Mouse (Mus musculus): ENCODE data around the gene Sympk. TPM values are rescaled to one million over a fixed set of nuclear protein-coding genes. Genes with fewer than 3 reads are reported as not detected.

The Sympk gene
- polyA plus RNA-seq, 1 experiment from 2014 or later: 10.4 TPM

DNA sequence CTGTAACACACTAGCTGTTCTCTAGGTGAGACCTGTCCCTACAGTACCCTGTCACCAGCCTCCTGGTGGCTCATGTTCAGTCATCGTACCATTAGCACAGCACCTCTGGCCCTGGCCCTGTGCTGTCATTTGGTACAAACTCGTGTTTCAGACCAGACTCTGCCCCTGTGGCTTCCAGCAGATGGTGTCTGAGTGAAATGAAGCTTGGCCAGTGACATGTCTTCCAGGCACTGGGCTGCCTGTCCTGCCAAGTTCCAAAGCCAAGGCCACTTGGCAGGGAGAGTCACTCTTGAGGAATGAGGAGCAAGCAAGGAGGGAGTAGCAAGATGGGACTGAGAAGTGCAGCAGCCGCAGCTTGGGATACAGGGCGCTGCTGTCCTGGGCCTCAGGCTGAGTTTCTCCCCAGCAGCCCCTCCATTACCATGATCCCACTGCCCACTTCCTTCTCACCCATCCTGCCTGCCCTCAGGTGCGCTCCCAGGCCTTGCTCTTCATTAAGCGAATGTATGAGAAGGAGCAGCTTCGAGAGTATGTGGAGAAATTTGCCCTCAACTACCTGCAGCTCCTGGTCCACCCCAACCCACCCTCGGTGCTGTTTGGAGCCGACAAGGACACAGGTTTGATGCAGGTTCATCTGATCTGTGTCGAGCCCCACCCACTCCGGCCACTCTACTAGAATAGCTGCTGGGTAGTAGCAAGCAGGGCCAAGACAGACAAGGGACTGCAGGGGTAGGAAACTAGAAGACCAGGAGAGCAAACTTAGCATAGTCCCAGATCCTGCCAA, 22.3 kb downstream of the Sympk start:
- no peak for ATAC-seq
- Histone ChIP-seq H3K27me3 (replicated peaks; ENCODE audit: insufficient read depth, low read length) (no peaks in the 10 kb centered on the region), H3K4me3 (ENCODE audit: low read depth, low read length) (no peak overlapping the region), H3K4me1 (ENCODE audit: insufficient read depth, low read depth, low read length) (no peaks in the 10 kb centered on the region), H3K9me3 (ENCODE audit: low read length) (no peaks in the 10 kb centered on the region), H3K27ac (ENCODE audit: low read length) (no peak overlapping the region), H3K4me2 (replicated peaks; ENCODE audit: low read depth, low read length) (no peak overlapping the region), H3K36me3 (ENCODE audit: insufficient read depth, low read length) (peaks cover 58% of the 10 kb centered on the region), H3K9ac (replicated peaks; ENCODE audit: low read depth) (no peak overlapping the region)
- TF ChIP-seq EP300 (IDR thresholded peaks at IDR 0.05): no peak
- no peak for TF ChIP-seq CTCF (IDR thresholded peaks at IDR 0.05)
- WGBS: 89% methylated on average over 11 of the region's 11 CpGs
- no peak for DNase-seq (ENCODE audit: low spot score)

DNA sequence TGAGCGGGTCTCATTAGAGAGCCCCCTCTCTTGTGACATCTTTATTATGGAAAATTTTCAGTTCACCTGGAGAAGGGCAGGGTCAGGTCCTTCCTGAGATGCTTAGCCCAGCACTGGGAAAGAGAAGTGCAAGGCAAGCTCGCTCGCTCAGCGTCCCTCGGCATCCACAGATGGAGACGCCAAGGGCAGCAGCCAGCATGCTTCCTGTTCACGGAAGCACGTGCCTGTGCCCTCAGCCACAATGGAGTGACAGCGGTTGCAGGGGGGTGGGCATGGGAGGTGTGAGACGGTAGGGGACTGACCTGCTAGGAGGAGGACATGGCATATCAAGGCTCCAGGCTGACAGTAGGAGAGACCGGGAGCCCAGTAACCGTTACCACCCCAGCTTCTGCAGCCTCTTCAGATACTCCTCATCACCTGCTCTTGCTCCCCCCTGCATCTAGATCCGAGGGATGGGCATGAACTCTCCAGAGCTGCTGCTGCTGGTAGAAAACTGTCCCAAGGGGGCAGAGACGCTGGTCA, 23.9 kb downstream of the Sympk start:
- DNase-seq (ENCODE audit: low spot score) (no peak), ATAC-seq (no peak)
- peaks cover 50% of the 10 kb centered on the region for H3K36me3 ChIP-seq (ENCODE audit: insufficient read depth, low read length)

GRCm38 (mm10) chr7:19049252-19049651, 25.1 kb downstream of the Sympk start:
- no peaks in the 10 kb centered on the region for H3K4me1 ChIP-seq (ENCODE audit: insufficient read depth, low read depth, low read length)
- TF ChIP-seq CTCF (IDR thresholded peaks at IDR 0.05) (no peak), EP300 (IDR thresholded peaks at IDR 0.05) (no peak)
- ATAC-seq (no peak), DNase-seq (ENCODE audit: low spot score) (no peak)
- H3K4me2 ChIP-seq (replicated peaks; ENCODE audit: low read depth, low read length): no peak overlapping the region
- no peak overlapping the region for H3K9ac ChIP-seq (replicated peaks; ENCODE audit: low read depth)
- H3K9me3 ChIP-seq (ENCODE audit: low read length): no peaks in the 10 kb centered on the region
- no peaks in the 10 kb centered on the region for H3K27me3 ChIP-seq (replicated peaks; ENCODE audit: insufficient read depth, low read length)
- H3K36me3 ChIP-seq (ENCODE audit: insufficient read depth, low read length): peaks cover 43% of the 10 kb centered on the region
- 94% methylated on average over 5 of the region's 5 CpGs for WGBS
- H3K4me3 ChIP-seq (ENCODE audit: low read depth, low read length): no peak overlapping the region
- no peak overlapping the region for H3K27ac ChIP-seq (ENCODE audit: low read length)

More for the DNA sequence above, 23.9 kb downstream of the Sympk start:
- Histone ChIP-seq H3K27ac (ENCODE audit: low read length) (no peak overlapping the region), H3K4me3 (ENCODE audit: low read depth, low read length) (no peak overlapping the region), H3K4me1 (ENCODE audit: insufficient read depth, low read depth, low read length) (no peaks in the 10 kb centered on the region), H3K4me2 (replicated peaks; ENCODE audit: low read depth, low read length) (no peak overlapping the region), H3K27me3 (replicated peaks; ENCODE audit: insufficient read depth, low read length) (no peaks in the 10 kb centered on the region), H3K9ac (replicated peaks; ENCODE audit: low read depth) (no peak overlapping the region), H3K9me3 (ENCODE audit: low read length) (no peaks in the 10 kb centered on the region)
- 75% methylated on average over 14 of the region's 14 CpGs for WGBS
- TF ChIP-seq EP300 (IDR thresholded peaks at IDR 0.05) (no peak), CTCF (IDR thresholded peaks at IDR 0.05) (no peak)

DNA sequence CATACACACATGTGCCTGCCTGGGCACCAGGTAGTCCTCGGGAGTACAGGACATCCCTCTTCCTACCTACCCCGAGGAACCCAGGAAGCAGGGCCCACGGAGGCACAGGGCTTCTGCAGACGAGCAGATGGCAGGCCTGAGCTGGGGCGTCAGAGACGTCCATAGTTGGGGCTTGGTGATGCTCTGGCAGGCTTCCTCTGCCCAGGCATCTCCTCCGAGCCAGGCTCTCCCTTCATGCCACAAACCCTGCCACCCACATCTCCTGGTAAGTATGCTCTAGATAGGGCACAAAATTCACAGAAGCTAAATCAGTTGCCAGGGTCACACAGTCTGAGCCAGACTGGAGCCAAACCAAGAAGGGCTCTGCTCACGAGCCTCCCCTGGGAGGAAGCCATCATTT, 26.0 kb downstream of the Sympk start:
- Histone ChIP-seq H3K9ac (replicated peaks; ENCODE audit: low read depth) (no peak overlapping the region), H3K4me3 (ENCODE audit: low read depth, low read length) (no peak overlapping the region), H3K4me1 (ENCODE audit: insufficient read depth, low read depth, low read length) (no peaks in the 10 kb centered on the region), H3K27ac (ENCODE audit: low read length) (no peak overlapping the region), H3K4me2 (replicated peaks; ENCODE audit: low read depth, low read length) (no peak overlapping the region), H3K27me3 (replicated peaks; ENCODE audit: insufficient read depth, low read length) (no peaks in the 10 kb centered on the region), H3K36me3 (ENCODE audit: insufficient read depth, low read length) (peaks cover 34% of the 10 kb centered on the region), H3K9me3 (ENCODE audit: low read length) (no peaks in the 10 kb centered on the region)
- TF ChIP-seq CTCF (IDR thresholded peaks at IDR 0.05) (no peak), EP300 (IDR thresholded peaks at IDR 0.05) (no peak)
- no peak for DNase-seq (ENCODE audit: low spot score)
- ATAC-seq: no peak
- 78% methylated on average over 8 of the region's 8 CpGs for WGBS

- H3K4me1 ChIP-seq (ENCODE audit: insufficient read depth, low read depth, low read length): no peaks in the 10 kb centered on the region
- TF ChIP-seq EP300 (IDR thresholded peaks at IDR 0.05): no peak
- no peak for TF ChIP-seq CTCF (IDR thresholded peaks at IDR 0.05)
- no peak overlapping the region for H3K4me2 ChIP-seq (replicated peaks; ENCODE audit: low read depth, low read length)
- no peak for ATAC-seq
- WGBS: 58% methylated on average over 4 of the region's 4 CpGs
- peaks cover 25% of the 10 kb centered on the region for H3K36me3 ChIP-seq (ENCODE audit: insufficient read depth, low read length)
- no peak overlapping the region for H3K27ac ChIP-seq (ENCODE audit: low read length)
- no peak for DNase-seq (ENCODE audit: low spot score)
- no peak overlapping the region for H3K9ac ChIP-seq (replicated peaks; ENCODE audit: low read depth)
- H3K27me3 ChIP-seq (replicated peaks; ENCODE audit: insufficient read depth, low read length): no peaks in the 10 kb centered on the region
- H3K4me3 ChIP-seq (ENCODE audit: low read depth, low read length): no peak overlapping the region
- no peaks in the 10 kb centered on the region for H3K9me3 ChIP-seq (ENCODE audit: low read length)
These were observed 27.0 kb downstream of the Sympk start for GRCm38 (mm10) chr7:19051161-19051560.

DNA sequence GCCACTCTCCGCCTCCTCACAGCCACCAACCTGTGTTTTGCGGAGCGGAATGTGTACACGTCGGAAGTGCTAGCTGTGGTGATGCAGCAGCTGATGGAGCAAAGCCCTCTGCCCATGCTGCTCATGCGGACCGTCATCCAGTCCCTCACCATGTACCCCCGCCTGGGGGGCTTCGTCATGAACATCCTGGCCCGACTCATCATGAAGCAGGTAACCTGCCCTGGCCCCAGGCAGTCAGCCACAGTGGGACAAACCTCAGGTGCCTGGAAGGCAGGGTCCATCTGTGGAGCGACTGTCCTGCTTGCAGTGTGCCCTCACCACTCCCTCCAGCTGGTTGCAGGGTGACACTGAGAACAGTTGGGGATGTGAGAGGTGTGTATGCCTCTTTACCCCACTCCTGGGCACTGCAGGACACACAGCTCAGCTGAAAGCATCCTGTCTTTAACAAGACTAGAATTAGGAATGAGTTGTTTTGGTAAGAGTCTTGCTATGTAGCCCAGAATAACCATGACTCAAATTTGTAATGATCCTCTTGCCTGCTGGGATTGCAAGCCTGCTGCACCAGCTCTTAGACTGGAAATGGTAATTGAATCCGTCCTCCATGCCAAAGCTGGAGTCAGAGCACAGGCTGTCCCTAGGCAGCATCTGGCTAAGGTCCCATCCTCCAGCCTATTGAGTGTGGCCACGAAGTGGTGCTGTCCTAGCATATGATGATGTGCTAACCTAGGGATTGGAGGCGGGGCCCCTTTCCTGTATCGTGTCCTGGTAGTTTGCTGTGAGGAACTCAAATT, 28.4 kb downstream of the Sympk start:
- H3K36me3 ChIP-seq (ENCODE audit: insufficient read depth, low read length): 0 out of 2 replicates have a peak, but pooled peaks cover 12% of the 10 kb centered on the region
- 89% methylated on average over 15 of the region's 15 CpGs for WGBS

More for the DNA sequence above, 28.4 kb downstream of the Sympk start:
- no peaks in the 10 kb centered on the region for H3K4me1 ChIP-seq (ENCODE audit: insufficient read depth, low read depth, low read length)
- no peaks in the 10 kb centered on the region for H3K27me3 ChIP-seq (replicated peaks; ENCODE audit: insufficient read depth, low read length)
- H3K9me3 ChIP-seq (ENCODE audit: low read length): no peaks in the 10 kb centered on the region
- H3K9ac ChIP-seq (replicated peaks; ENCODE audit: low read depth): no peak overlapping the region
- H3K4me3 ChIP-seq (ENCODE audit: low read depth, low read length): no peak overlapping the region
- TF ChIP-seq EP300 (IDR thresholded peaks at IDR 0.05): no peak
- TF ChIP-seq CTCF (IDR thresholded peaks at IDR 0.05): no peak
- no peak overlapping the region for H3K27ac ChIP-seq (ENCODE audit: low read length)
- DNase-seq (ENCODE audit: low spot score) (no peak), ATAC-seq (no peak)
- no peak overlapping the region for H3K4me2 ChIP-seq (replicated peaks; ENCODE audit: low read depth, low read length)

Measured in lung, postnatal 0 days (tissue).